Mouse (Mus musculus) mouse trophoblast stem cell (cell line): ENCODE results near the gene Hpcal1.
"Not testable (repeated sequence)": the region's sequence is repeated elsewhere in the genome, so short reads cannot be mapped to it uniquely, and the experiment has no call there.

ENCODE experiments used
- in situ Hi-C, 2 experiments: fragments of 300-500 bp; cut with MseI, MboI; formaldehyde crosslinking; loops; 2 replicates in 1 of 2; 3 replicates in 1 of 2; pipeline ENCODE4 v1.15.1; 2025

The Hpcal1 gene

DNA sequence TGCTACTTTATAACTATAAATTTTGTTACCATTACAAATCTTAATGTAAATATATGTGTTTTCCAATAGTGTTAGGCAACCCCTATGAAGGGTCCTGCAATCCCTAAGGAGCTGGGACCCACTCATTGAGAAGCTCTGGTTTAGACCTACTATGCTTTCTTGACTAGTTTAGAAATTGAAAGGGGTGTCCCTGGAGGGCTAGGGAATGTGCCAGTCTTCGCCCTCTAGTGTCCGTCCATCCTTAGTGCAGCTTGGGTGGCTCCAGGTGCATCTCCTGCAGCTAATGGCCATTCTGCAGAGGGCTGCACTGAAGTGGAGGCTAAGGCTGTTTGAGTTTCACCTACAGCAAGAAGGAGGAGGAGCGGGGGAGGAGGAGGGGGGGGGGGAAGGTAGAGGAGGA is 87.7 kb downstream of the Hpcal1 start:
- in situ Hi-C loops, result no loop called here

DNA sequence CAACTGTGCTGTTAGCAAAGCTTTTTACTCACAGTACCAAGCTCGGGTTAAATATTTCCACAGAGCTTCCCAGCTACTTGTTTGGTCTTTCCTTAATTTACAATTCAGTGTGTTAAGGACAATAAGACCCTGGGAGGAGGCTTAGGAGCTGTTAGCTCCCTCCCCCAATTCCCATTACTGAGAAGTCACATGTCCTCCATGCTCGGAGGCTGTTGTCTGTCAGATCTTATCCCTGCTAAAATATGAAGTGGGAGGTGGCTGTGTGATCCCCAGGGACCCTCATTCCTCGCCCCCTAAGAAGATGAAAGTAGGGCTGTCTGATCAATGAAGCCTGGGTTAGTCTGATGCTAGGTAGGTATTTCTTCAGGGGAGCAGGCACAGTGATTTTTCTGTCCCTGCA is 88.4 kb downstream of the Hpcal1 start:
- in situ Hi-C loops, result no loop called here

DNA sequence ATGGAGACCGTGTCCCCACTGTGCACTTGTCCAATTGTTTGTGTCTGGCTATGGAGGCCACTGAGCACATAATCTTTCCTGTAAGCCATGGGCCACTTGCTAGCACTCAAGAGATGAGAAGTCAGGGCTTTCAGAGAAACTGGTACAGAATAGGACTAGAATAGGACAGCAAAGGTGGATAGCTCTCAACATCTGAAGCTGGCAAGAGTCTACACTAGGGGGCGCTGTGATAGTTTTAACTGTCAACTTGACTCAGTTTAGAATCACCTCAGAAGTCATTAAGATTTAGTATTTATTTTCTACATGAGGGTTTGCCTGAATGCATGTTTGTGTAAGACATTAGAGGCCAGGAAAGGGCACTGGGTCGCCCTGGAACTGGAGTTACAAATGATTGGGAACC is 98.8 kb downstream of the Hpcal1 start:
- in situ Hi-C loops, result no loop called here

DNA sequence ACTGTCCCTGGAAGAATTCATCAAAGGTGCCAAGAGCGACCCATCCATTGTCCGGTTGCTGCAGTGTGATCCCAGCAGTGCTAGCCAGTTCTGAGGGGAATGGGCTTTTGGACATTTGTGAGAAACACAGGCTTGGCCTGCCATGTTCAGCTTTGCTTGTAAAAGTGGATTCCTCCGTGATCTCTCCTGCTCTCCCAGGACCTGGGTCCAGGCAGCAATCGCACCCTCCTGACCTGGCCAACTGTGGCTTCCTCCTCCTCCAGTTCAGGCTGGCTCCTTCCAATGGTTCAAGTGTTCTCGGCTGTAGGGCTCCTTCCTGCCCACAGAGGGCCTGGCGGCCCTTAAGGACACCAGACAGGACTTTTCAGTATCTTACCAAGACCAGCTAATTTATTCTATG is 100.5 kb downstream of the Hpcal1 start:
- in situ Hi-C loops, result loop anchor here (5.0 to 10.0 kb wide), 2 partner anchors 234 to 236 kb away; no protein-coding TSS in a partner anchor

DNA sequence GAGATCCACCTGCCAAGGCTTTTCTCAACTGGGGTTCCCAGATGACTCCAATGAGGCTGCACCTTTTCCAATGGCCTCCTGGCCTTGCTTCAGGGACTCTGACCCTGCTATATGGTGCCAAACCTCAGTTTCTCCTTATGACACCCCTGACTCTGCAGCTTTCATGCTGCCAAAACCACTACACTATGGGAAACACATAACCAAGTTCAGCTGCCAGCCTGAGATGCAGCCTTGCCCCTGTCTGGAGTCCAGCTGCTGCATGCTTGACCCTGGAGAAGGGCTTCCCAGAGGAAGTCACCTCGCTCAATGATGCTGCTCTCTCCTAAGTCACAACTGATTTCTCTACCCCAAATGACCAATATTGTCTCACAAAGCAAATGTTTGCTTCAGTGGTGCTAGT is 102.1 kb downstream of the Hpcal1 start:
- in situ Hi-C loops, result loop anchor here (5.0 to 10.0 kb wide), 2 partner anchors 235 to 238 kb away; no protein-coding TSS in a partner anchor

DNA sequence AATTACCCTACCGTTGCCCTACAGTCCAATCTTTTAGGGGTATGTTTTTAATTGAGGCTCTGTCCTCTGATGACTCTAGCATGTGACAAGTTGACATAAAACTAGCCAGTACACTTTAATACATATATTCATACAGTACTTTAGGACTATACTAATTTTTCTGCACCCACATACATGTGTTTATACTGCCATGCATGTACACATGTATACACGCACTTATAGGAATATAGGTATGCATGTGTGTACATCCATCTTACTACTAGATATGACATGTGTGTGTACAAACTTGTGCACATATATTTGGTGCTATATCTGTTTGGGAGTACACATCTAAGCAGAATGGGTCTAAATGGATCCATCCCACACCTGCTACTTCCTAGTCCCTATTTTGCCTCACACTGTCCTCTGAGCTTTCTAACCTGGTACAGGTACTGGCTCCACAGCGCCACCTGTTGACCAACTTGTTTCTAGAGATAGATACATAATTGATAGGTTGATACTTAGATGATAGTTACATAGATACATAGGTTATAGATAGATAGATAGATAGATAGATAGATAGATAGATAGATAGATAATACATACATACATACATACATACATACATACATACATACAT is 105.1 kb downstream of the Hpcal1 start:
- in situ Hi-C loops, result loop anchor here in 1 of 2 experiments (10.0 kb wide), 1 partner anchor 241 kb away; no protein-coding TSS in a partner anchor

DNA sequence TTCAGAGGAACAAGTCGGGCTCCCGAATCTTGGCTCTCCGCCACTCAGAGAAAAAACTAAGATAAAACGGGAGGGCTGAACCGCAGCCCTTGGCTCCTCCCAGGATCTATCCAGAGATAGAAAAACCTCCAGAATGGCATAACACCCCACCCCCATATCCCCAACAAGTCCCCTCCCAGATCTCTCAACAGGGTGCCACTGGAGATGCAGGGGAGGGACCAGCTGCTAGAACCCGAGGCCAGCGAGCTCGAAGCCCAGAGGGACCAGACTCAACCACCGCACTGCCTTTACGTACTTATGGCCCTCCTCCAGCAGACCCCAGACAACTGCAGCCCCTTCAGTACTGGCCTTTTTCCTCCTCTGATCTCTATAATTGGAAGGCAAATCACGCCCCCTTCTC is 107.6 kb downstream of the Hpcal1 start:
- in situ Hi-C loops, result loop anchor here in 1 of 2 experiments (10.0 kb wide), 1 partner anchor 243 kb away; no protein-coding TSS in a partner anchor

DNA sequence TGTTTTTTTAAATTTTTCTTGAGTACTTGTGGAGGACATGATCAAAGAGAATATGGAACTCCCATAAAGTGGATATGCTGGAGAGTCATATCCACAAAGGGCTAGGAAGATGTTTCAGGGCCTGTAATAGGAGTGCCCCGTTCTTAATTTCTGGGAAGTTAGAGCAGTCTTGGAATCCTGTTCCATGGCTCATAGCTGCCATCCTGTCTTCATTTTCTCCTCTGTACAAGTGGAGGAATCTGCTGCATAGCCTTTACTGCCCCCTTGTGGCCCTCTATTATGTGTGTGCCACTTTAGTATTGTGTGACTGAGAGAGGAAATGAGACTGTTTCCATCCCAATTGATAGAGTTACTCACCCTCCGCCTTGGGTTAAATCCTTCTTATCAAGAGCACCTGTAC is 117.9 kb downstream of the Hpcal1 start:
- in situ Hi-C loops, result no loop called here

DNA sequence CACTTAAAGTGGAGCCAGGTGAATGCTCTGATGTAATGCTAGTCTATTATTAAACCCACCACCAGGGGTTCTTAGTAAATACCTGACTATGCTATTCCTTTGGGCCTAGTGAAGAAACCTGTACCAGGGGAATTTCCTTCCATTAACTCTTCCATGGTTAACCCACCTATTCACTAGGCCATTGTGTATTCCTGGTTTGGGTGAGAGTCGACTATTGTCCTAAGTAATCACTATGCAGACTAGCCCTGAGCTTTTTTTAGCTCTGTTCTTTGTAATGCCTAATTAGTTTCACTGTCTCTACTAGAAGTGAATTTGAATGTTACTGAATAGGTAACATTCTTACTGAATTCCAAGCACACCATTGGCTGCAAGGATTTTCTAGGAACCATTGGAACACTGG is 144.6 kb downstream of the Hpcal1 start:
- in situ Hi-C loops, result not testable (repeated sequence)
